Mouse (Mus musculus) left cerebral cortex, postnatal 36 days (tissue): Measurements from ENCODE around the gene 1700020D05Rik. TPM values are rescaled to one million over a fixed set of nuclear protein-coding genes. Genes with fewer than 3 reads are reported as not detected.

ENCODE experiments used
- DNase-seq, 2 experiments: peaks; one replicate each; pipeline ENCODE4 v3.0.0; 2021 to 2022; ENCODE audit warnings: low spot score in 2 of 2, mixed read lengths in 1 of 2
- intact Hi-C: fragments of 180-260 bp; cut with DNase I; formaldehyde crosslinking; loops from one replicate; pipeline ENCODE4 v1.15.1; 2025
- total RNA-seq, 2 experiments: library from RNA; stranded (reverse); gene quantifications; 2 replicates each; pipeline ENCODE4 v1.2.3; 2021

1700020D05Rik gene
- total RNA-seq, 2 experiments from 2014 or later: 2.7 to 11.0 TPM

DNA sequence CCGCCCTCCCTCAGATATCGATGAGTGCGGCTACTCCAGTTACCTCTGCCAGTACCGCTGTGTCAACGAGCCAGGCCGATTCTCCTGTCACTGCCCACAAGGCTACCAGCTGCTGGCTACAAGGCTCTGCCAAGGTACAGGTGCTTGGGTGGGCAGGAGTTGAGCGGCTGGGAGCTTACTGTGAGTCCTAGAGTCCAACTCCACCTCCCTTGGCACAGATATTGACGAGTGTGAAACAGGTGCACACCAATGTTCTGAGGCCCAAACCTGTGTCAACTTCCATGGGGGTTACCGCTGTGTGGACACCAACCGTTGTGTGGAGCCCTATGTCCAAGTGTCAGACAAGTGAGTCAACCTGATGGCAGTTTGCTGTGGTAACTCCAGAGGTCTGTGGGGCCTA is 23.6 kb downstream of the 1700020D05Rik start:
- DNase-seq: no peak
- intact Hi-C loops: no loop called here

DNA sequence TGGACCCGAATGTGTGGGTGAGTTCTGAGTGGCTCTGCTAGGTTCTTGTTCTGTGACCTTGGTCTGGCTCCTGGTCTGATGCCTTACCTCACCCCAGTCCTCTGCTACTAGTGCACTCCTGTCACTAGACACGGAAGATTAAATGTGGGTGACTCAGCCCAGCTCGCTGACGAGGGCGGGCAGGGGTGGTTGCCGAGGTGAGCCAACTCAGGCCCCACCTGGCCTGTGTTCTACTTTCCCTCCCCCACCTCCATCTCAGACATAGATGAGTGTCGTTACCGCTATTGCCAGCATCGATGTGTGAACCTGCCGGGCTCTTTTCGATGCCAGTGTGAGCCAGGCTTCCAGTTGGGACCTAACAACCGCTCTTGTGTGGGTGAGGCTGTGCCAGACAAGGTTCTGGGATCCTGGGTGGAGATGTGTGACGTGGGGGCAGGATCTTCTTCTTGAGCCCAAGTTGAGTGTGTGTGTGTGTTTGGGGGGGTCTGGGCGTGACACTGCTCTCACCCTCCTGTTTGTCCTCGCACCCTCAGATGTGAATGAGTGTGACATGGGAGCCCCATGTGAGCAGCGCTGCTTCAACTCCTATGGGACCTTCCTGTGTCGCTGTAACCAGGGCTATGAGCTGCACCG is 25.8 kb downstream of the 1700020D05Rik start:
- intact Hi-C loops: no loop called here
- DNase-seq: no peak

DNA sequence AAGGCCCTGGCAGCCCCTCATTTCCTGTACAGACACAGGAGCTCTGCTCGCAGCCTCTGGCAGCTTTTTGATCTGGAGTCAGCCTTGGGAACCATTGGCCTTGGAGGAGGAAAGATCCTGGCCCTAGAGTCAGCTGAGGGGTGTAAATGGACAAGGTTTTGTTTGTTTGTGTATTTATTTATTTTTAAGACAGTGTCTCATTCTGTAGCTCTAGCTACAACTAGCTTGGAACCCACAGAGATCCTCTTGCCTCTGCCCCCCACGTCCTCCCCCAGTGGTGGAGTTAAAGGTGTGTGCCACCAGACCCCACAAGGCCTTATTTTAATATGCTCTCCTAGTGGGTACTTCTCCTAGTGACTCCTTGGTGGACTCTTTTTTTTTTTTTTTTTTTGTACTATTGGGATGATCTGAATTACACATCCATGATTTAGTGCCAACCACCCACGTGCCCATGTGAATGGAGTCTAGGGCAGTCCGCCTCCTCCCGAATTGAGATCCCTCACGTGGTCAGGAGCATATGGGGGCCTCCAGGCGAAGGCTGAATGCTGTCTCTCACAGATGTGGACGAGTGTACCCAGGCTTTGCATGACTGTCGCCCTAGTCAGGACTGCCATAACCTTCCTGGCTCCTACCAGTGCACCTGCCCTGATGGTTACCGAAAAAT is 26.5 kb downstream of the 1700020D05Rik start:
- intact Hi-C loops: no loop called here
- peak in 1 of 2 experiments; percentile 63 for DNase-seq

DNA sequence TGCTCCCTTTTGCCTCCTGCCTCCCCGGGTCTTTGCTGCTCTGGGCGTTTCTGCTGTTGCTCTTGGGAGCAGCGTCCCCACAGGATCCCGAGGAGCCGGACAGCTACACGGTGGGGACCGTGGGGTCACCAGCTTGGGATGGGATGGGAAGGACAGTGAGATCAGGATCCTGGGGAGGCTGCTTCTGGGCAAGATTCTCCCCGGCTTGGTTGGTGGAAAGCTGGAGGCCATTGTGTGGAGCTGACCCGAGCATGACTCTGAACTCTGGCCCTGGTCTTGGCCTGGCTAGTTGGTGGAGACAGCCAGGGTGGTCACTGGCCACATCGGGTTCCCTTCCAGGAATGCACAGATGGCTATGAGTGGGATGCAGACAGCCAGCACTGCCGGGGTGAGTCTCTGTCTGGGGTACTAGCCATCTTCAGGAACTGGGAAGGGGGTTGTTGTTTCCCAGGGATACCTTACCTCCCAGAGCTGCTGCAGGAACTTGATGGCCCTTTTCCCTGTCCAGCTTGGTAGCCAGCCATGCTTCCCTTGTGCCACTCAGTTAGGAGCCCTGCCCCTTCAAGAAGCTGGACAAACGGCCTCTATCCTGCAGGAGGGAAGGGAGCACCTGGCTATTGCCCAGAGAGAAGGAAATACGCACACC is 28.4 kb downstream of the 1700020D05Rik start:
- no peak for DNase-seq
- intact Hi-C loops: no loop called here

DNA sequence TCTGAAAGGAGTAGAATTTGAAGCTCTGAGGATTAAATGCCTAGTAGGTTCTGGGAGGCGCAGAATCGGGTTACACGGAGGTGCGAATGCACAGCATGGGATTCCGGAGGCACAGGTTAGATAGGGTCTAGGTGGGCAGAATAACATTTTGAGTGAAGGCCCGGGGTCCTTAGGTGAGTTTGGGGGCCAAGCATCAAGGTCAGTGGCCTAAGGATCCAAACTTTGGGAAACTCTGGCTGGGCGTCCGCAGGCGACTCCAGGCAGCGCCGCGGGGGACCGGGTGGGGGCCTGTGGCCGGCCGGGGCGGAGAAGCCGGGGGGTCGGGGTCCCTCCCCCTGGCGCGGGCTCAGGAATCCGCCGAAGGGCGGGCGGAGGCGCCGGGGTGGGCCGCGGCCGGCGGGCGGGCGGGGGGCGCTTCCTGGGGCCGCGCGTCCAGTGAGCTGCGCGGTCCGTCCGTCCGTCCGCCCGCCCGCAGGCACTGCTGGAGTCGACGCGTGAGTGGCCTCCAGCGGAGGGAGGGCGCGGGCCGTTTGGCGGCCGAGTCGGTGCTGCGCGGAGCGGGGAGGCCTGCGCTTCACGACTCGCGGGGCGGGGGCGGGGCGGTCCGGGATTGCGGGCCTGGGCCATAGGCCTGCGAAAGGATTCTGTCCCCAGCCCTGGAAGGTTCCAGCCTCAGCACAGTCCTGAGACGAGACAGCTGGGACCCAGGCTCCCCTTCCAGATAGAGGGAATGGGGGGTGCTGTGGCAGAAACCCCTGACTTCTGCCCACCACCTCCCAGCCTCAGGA is 29.1 kb downstream of the 1700020D05Rik start:
- DNase-seq: no peak
- intact Hi-C loops: no loop called here

DNA sequence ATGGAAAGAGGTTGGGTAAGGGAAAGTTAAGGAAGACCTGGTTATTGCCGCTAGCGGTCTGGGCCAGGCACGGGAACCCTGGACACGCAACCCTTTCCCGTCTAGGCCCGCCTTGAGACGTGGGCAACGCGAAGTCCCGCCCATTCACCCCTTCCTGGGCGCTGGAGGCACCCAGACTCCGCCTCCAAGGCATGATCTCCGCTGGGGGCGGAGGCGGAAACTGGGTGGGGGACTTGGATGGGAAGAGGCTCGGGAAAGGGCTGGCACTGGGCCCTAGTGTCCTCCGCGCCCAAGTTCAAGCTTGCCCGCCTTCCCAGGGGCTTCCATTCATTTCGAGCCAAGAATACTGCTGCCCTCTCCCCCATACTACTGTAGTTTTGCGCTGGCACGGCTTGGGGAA is 29.9 kb downstream of the 1700020D05Rik start, which contains the start of gene Efemp2:
TSS of gene Efemp2 (plus strand) at position 235 of the 400 bp plus-strand sequence.
- DNase-seq: peak; percentile 53 to 55
- intact Hi-C loops: no loop called here

DNA sequence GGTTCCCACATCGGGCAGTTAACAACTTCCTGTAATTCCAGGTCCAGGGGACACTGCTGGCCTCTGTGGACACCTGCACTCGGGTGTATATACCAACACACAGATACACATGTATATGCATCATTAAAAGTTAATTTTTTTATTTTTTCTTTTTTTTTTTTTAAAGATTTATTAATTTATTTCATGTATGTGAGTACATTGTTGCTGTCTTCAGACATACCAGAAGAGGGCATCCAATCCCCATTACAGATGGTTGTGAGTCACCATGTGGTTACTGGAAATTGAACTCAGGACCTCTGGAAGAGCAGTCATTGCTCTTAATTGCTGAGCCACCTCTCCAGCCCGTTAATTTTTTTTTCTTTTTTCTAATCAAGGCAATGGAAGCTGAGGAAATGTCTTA is 30.7 kb downstream of the 1700020D05Rik start:
- no peak for DNase-seq
- intact Hi-C loops: no loop called here

DNA sequence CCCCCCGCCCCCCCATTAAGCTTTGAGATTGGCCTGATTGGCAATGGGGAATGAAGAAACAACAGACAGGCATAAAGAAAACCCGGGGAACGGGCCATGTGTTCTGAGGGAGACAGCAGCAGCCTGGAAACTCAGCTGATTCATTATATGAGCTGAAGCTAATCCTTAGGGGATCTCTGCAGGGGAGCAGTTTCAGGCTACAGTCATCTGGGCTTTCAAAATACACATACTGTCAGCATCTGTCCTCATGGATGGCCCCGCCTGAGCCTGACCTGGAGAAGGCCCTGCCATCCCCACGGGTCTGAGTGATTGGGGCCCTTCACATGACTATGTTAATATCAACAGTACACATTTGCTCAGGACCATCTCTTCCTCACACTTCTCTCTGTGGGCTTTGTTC is 31.7 kb downstream of the 1700020D05Rik start:
- DNase-seq: no peak
- intact Hi-C loops: no loop called here

DNA sequence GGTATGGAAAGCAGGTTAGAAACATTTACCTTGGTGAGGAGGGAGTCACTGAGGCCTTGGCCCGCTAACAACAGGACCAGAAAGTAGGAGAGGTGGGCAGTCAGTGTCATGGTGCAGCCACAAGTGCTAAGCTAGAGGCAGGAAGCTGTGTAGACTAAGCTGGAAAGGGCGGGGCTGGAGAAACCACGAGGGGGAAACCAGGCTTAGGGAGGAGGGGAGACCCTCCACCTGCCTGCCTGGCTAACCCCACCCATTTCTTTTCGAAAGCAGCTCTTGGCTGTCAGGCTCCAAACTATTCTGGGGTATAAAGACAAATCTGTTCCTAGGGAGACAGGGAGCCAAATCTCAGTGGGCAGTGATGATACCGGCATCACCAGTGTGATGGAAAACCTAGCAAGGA is 35.2 kb downstream of the 1700020D05Rik start, which contains the start of gene Ctsw:
TSS of gene Ctsw (minus strand) at position 134 of the 400 bp plus-strand sequence.
- intact Hi-C loops: no loop called here
- DNase-seq: no peak

DNA sequence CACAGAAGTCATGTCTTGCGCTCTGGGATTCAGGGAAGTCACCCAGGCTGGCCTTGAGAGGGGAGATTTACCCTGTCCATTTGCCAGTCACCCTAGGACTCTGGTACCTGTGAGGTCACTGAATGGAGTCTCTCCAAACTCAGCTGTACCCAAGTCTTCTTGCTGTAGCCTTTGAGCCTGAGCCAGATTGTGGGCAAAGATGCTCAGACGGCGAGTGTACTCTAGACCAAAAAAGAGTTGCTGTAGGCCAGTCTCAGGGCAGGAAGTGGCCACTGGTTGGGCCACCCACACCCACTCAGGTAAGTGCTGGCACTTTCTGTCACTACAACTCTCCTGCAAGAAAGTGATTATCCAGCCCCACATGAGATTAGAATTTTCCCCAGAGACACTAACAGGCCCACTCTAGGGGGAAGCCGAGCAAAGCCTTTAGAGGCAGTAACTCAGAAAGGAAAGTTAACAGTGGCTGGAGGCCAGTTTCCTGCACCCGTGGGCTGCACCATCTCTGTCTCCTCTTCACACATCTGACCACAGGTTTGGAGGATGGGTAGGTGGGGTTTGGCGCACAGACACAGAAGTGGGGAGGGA is 36.6 kb downstream of the 1700020D05Rik start:
- DNase-seq: no peak
- intact Hi-C loops: no loop called here

DNA sequence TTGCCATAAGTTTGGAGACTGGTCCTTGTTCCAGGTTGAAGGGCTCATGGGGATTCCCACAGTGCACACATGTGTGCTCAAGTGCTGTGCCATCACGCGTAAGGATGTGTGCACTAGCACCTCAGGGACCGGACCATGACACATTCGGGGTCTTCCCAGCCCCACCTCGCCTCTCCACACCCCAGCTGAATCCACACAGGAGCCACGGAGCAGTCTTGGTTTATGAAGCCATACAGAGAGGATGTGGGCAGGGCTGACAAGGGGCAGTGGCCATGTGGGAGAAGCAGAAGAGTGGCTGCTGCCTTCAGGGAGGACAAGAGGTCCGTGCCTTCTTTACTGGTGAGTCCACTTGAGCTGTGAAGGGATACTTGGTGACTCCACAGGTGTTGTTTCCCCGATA is 38.5 kb downstream of the 1700020D05Rik start:
- intact Hi-C loops: no loop called here
- DNase-seq: no peak

DNA sequence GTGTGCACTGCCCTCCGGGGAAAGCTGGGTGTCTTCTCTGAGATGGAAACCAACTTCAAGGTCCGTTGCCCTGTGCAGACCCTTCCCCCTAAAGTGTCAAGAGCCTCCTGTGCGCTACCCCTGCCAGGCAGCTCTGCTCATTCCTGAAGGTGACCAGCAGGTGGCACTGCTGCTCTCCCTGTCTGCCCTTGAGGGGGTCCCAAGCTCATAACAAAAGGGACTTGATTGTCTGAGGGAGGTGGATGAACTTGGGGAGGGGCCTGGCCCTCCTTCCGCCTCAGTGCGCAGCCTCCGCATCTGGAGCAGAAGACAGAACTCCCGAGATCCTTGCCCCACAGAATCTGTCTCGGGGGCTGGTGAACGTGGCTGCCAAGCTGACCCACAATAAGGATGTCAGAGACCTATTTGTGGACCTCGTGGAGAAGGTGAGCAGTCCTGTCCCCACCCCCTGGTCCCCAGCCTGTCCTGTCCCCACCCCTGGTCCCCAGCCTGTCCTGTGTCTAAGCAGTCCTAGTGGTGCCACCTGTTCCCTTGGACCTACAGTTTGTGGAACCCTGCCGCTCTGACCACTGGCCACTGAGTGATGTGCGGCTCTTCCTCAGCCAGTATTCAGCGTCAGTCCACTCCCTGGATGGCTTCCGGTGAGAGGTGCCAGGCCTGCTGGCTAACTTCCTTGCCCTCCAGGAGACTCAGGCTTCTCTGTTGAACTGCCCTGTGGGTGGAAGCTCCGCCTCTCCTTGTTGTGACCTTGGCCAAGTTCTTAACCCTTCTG is 39.6 kb downstream of the 1700020D05Rik start:
- intact Hi-C loops: loop anchor here (1.0 kb wide), 1 partner anchor 24 kb away; the partner anchor contains the start of gene Mus81
- DNase-seq: no peak

DNA sequence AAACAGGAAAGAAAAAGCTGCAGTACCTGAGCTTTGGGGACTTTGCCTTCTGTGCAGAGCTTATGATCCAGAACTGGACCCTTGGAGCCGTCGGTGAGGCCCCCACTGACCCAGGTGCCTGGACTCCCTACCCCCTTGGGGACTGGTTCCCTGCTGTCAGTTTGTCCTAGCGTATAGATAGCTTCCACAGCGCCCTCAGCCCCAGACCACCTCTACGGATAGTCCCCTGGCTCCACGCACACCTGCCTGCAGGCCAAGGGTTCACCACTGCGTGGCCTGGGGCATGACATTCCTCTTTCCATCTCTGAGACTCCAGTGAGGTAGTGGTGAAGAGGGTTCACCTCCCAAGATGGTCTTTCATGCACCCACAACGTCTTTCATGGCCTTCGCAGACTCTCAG is 40.4 kb downstream of the 1700020D05Rik start:
- intact Hi-C loops: loop anchor here (1.0 kb wide), 1 partner anchor 25 kb away; the partner anchor contains the start of gene Mus81

DNA sequence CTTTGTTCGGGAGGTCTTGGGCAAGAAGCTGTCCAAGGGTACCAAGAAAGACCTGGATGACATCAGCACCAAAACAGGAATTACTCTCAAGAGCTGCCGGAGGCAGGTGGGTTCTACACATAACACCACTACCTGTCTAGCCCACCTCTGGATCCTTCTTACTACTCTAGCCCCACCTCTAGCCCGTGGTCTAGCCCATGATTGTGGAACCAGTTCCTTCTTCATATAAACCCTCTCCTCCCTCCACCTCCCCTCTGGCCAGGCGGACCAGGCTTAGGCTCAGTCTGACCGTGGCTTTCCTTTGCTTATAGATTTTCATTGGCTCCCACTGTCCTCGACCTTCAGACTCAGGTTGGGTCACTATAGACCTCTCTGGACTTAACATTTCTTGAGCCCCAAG is 42.2 kb downstream of the 1700020D05Rik start:
- no peak for DNase-seq
- intact Hi-C loops: no loop called here

More for the DNA sequence above, 40.4 kb downstream of the 1700020D05Rik start:
- DNase-seq: peak in 1 of 2 experiments; percentile 2

DNA sequence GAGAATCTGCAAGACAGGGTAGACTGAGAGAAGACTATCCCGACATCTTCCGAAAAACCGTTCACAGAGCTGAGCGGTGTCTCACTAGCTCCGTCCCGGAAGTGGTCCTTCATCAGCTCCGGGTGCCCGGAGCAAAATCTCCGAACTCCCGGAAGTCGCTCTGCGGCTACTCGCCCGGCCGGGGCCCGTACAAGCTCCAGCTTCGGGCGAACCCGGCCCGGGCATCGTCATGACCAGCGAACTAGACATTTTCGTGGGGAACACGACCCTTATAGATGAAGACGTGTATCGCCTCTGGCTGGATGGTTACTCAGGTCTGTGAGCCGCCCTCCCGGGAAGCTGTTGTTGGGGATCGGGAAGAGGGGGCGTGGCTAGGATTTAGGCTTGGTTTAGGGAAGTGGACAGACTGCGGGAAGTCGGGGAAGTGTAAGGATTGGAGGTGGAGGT is 43.1 kb downstream of the 1700020D05Rik start, which contains the start of gene Fibp:
TSS of gene Fibp (plus strand) at position 151 of the 447 bp plus-strand sequence.
- intact Hi-C loops: loop anchor here (1.0 kb wide), 1 partner anchor 30 kb away; the partner anchor contains the start of gene Cfl1
- peak; percentile 88 to 89 for DNase-seq

DNA sequence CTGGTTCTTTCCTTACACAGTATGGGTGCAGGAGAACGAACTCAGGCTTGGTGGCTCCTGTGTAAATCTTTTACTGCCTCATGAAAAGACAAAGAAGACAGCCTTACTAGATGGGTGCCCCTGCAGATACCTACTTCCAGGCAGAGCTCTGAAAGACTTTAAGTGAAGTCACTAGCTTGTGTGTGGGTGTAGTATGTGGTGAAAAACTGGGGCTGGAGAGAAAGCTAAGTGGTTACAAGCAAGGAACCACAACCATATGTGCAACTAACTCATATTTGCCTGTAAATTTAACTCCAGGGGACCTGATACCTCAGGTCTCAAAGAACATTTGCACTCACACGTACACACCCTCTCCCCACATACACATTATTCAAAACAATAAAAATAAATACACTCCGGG is 43.7 kb downstream of the 1700020D05Rik start:
- intact Hi-C loops: loop anchor here (1.0 kb wide), 1 partner anchor 30 kb away; the partner anchor contains the start of gene Cfl1
- DNase-seq: no peak

DNA sequence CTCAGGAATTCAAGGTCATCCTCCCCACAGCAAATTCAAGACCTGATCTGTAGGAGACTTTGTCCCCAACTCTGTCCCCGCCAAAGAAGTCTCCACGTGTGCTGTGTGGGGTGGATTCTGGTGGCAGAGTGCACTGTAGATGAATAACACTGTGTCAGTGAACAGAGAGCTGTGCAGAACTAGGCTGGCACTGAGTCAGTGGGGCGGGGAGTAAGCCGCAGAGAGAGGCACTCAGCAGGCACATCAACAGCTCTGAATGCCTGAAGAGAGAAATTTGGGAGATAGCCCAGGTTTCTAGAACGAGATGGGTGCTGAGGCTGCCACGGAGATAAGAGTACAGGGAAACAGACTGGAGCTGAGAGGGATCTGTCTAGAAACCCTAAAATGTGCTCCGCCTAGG is 44.6 kb downstream of the 1700020D05Rik start:
- intact Hi-C loops: no loop called here
- DNase-seq: peak in 1 of 2 experiments; percentile 53

DNA sequence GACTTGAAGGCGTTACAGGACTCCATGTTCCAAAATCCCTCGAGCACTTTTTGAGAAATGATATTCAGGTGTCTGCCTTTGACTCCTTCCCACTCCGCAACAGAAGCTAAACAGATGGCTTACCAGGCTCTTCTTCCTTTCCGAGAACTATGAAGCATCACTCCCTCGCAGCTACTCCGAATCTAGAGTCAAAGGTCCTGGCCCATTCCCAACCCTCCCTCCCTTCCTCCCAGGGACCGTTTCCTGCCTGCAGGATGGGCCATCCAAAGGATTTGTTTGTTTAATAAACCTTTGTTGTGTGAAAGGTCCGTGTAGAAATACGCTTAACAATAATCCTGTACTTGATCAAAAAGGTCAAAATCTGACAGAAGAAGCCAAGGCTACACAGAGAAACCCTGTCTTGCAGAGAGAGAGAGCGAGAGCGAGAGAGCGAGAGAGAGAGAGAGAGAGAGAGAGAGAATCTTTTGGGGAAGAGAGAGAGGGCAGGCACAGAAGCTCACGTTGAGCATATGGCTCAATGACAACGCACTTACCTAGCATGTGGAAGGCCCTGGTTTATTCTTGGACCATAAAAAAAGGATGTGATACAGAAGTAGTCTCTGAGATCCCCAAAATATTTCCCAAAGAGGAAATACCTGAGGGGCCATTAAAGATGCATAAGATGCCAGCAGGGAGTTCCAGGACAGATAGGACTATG is 45.7 kb downstream of the 1700020D05Rik start, which contains the start of gene Ccdc85b:
TSS of gene Ccdc85b (minus strand) at position 149 of the 697 bp plus-strand sequence.
- no peak for DNase-seq
- intact Hi-C loops: loop anchor here (2.0 kb wide), 2 partner anchors 31 to 33 kb away; partner anchors contain the start of genes AI837181, Drap1 and Mus81
